Mouse (Mus musculus): ENCODE results near the gene Fchsd2.

GRCm38 (mm10) chr7:101291641-101292040 is 199.0 kb downstream of the Fchsd2 start:
- no peak for TF ChIP-seq CTCF (IDR thresholded peaks at IDR 0.05; ENCODE audit: insufficient read depth, low read length)
- no peak for TF ChIP-seq POLR2A (IDR thresholded peaks at IDR 0.05; ENCODE audit: borderline replicate concordance, extremely low read depth, low read depth, low read length)
